Mouse (Mus musculus) heart, postnatal 0 days (tissue): ENCODE data around the gene Sapcd2.

Source experiments
- CTCF ChIP-seq: IDR thresholded peaks from 2 replicates; pipeline ENCODE4 v1.5.1; 2016; ENCODE audit warnings: antibody characterized with exemption, control low read depth, low read depth
- EP300 ChIP-seq: IDR thresholded peaks from 2 replicates; pipeline ENCODE4 v1.6.1; 2016; ENCODE audit warnings: antibody characterized with exemption, low read depth

GRCm38 (mm10) chr2:25326036-25326435, 46.1 kb upstream of the Sapcd2 start:
- TF ChIP-seq CTCF, result no peak
- TF ChIP-seq EP300, result no peak
